Mouse (Mus musculus) adrenal gland, adult 8-10 months (tissue): ENCODE measurements around the gene Hfe. TPM values are rescaled to one million over a fixed set of nuclear protein-coding genes. Genes with fewer than 3 reads are reported as not detected.
"Not testable (repeated sequence)": the region's sequence is repeated elsewhere in the genome, so short reads cannot be mapped to it uniquely, and the experiment has no call there.

Experiments used
- DNase-seq: peaks from one replicate; pipeline ENCODE4 v3.0.0; 2022
- total RNA-seq, 4 experiments: library from RNA; stranded (reverse); gene quantifications; 2 replicates each; pipeline ENCODE4 v1.2.4; 2022

The Hfe gene
- total RNA-seq, 4 experiments from 2014 or later: 27.4 to 41.7 (median 33.5) TPM

DNA sequence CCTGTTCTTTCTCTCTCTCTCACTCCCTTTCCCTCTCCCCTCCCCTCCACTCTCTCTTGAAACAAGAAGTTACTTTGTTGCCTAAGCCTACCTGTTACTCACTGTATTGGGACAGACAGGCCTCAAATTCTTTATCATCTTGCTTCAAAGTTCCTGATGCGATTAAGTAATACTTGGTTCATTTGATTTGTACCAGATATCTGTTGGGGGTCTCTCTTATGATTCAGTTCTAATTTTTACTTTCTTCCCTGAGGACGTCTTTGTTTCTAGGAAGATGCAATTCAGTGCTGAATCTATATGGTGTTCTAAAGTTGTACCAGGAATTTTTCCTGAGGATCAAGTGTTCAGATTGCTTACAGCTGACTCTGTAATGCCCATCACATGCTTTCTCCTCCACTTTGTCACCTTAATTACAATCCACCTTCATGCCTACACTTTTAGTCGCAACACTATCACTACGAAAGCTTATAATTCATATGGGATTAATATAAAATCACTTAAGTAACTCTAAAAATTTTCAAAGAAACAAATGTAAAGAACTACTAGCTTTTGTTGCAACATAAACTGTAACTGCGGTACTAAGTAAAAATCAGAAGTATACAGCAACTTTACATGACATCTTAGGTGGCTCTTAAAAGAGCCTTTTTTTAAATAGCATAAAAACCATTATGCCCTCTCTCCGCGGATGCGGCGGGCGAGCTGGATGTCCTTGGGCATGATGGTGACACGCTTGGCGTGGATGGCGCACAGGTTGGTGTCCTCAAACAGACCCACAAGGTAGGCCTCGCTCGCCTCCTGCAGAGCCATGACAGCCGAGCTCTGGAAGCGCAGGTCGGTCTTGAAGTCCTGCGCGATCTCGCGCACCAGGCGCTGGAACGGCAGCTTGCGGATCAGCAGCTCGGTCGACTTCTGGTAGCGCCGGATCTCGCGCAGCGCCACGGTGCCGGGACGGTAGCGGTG, 34.0 kb upstream of the Hfe start:
- DNase-seq: no peak

- no peak for DNase-seq
Measured at GRCm38 (mm10) chr13:23743963-23744362, 33.3 kb upstream of the Hfe start.

DNA sequence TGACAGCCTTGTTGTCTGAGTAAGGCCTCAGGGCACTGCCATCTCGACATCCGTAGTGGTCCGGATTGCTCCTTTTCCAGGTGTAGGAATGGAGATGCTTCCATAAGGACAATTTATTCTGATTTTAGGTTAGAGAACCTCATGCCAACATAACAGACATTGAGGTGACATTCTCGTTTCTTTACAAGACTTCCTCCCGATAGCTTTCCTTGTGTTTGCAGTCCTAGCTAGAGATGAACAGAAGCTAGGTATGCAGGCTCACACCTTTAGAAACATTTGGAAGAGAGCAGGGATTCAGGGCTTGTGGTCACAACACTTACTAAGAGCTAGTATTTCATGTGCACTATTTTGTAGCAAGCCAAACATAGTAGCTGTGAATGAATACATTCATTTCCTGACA, 32.6 kb upstream of the Hfe start:
- DNase-seq: no peak

- DNase-seq: no peak
Measured at GRCm38 (mm10) chr13:23742007-23742406, 31.4 kb upstream of the Hfe start.

DNA sequence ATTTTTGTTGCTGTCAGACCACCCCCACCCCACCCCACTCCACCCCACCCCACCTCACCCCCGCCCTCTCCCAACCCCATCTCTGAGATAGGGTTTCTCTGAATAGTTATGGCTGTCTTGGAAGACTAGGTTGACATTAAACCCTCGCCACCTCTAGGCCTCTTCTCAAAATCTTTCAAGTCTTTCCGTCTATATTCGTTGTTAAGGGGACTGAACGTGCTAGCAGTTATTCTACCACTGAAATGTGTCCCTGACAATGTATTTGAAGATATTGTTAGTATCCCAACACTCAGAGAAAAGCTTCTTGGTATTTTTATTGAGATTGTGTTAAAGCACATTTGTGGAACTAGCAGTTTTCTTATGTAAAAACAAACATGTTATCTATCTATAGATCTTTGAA, 30.3 kb upstream of the Hfe start:
- DNase-seq: no peak

GRCm38 (mm10) chr13:23740256-23740840, 29.7 kb upstream of the Hfe start:
- no peak for DNase-seq

DNA sequence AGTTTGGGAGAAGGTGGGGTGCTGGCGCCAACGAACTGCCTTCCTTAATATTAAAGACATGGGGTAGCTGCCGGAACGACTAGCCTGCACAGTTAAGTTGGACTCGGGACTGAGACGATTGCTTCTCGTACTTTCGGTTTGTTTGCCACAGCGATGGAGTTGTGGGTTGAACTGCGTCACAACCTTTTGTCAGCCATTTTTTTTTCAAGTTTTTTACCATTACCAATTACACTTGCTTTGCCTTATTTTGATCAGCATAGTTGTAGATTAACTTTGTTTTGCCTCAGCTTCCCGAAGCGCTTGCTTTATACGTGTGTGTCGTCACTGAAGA, 29.2 kb upstream of the Hfe start:
- DNase-seq: no peak

DNA sequence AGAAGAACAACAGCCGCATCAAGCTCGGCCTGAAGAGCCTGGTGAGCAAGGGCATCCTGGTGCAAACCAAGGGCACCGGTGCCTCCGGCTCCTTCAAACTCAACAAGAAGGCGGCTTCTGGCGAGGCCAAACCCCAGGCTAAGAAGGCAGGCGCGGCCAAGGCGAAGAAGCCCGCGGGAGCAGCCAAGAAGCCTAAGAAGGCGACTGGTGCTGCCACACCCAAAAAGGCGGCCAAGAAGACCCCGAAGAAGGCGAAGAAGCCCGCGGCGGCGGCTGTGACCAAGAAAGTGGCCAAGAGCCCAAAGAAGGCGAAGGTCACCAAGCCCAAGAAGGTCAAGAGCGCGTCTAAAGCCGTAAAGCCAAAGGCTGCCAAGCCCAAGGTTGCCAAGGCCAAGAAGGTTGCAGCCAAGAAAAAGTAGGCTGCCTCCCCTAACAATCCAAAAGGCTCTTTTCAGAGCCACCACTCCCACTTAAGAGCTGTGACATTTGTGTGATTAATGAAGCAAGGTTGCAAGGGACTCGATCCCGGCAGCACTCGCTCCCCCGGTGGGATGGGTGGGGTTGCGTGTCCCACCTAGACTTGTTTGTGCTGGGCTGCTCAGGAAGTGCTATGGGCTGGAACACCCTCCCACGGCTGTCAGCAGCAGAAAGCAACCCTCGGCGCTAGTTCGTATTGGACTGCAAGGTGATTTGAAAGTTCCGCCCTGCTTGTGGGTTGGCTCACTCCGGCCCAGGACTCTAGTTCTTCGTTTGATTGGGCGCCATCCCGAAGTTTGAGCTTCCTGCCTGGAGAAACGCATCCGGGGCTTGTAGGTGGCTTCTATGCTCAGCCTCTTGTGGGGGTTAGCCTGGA, 28.6 kb upstream of the Hfe start:
- DNase-seq: peak; percentile 96

GRCm38 (mm10) chr13:23738677-23739068, 28.0 kb upstream of the Hfe start, which contains the start of gene Hist1h1c:
Gene Hist1h1c, plus strand, starts transcription at chr13:23738808.
- peak; percentile 89 for DNase-seq

DNA sequence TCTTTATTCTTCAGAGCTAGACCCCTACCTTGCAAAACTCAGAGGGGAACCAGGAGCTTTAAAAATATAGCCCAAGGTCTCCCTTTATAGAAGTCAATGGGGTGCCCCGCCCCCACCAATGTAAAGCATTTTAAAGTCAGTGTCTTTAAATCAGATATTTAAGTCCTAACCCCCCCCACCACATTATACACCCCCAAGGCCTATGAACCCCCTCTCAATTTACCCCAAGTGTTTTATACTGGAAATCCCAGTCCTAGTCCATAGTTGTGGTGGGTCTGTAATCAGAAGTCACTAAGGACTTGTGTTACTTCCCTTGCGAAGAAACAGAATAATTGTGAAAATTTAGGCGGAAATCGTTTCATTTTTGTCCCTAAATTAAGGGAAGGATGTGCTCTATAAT, 27.4 kb upstream of the Hfe start:
- no peak for DNase-seq

- no peak for DNase-seq
Measured at GRCm38 (mm10) chr13:23737091-23737490, 26.4 kb upstream of the Hfe start.

GRCm38 (mm10) chr13:23732156-23732804, 21.6 kb upstream of the Hfe start:
- no peak for DNase-seq

- no peak for DNase-seq
Measured at GRCm38 (mm10) chr13:23730479-23730878, 19.8 kb upstream of the Hfe start.

DNA sequence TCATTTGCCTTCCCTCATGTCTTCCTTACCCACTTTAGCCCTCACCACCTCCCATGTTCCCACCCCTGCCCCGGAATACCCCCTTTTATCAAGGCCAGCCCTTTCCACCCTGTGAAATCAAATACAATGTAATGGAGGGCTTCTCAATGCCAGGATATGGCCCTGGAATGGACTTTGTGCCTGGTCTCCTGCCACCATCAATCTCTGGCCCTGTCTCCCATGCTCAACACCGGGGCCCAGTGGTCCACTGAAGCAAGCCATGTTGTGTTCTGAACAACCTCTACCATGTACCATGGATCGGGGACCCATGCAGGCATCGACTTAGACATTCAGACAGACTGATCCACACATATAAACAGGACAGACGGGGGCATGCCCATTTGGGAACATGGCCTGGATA, 19.1 kb upstream of the Hfe start:
- no peak for DNase-seq

DNA sequence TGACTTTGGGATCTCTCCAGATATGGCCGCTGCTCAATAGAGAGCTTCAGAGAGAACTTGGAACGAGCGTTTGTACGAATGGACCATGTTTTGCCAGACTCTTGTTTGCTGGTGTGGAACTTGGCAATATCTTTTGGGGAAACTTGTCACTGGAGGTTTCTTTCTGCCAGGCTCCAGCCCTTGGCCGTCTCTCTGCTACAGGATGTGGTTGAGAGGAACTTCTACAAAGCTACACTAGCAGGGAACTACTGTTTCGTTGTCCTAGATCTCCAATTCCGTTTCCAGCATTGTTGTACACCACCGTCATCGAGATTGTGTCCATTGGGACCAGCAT, 18.5 kb upstream of the Hfe start:
- DNase-seq: no peak

DNA sequence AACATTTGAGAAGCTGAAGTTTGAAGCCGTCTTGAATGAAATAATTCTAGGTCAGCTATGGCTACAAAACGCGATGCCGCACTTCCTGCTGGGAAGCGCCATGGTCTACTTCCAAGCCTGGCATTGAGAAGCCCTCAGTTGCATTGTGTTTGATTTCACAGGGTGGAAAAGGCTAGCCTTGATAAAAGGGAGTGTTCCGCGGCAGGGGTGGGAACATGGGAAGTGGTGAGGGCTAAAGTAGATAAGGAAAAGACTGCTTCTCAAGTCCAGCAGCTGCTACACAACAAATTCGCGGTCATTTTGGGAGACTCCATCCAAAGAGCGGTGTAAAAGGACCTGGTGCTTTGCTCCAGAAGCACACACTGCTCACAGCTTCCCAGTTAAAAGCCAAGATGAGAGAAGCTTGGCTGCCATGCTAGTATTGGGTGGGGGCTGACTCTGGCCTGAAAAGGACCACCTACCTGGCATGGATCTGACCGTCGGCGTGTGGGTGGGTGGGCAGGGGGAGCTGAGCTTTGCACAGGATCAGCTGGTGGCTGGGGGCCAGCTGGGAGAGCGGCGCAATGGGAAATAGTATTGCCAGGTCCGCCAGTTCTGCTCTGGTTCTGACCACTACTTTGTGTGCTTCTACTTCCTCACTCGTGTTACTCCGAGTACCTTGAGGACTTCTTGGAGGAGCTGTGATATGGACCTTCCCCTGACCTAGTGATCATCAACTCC, 18.0 kb upstream of the Hfe start:
- DNase-seq: no peak

DNA sequence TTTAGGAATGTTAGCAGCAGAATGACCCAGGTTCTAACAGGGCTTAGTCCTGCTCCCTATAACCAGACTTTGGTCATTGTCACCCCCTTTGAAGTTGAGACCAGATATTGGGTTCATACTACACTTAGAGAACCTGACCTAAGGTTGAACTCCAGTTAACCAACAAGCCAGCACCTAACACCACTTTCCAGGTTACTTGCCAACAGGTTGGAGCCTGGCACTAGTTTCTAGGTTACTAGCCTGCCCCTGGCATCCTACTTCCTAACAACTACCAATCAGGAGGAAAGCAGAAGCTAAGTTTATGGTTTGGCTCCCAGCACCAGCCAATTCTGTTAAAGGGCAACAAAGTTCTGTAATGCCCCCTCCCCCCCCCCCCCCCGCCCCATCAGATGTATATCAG, 14.6 kb upstream of the Hfe start:
- no peak for DNase-seq

GRCm38 (mm10) chr13:23724239-23724638, 13.6 kb upstream of the Hfe start:
- DNase-seq: no peak

GRCm38 (mm10) chr13:23717593-23718245, 7.1 kb upstream of the Hfe start:
- DNase-seq: not testable (repeated sequence)

DNA sequence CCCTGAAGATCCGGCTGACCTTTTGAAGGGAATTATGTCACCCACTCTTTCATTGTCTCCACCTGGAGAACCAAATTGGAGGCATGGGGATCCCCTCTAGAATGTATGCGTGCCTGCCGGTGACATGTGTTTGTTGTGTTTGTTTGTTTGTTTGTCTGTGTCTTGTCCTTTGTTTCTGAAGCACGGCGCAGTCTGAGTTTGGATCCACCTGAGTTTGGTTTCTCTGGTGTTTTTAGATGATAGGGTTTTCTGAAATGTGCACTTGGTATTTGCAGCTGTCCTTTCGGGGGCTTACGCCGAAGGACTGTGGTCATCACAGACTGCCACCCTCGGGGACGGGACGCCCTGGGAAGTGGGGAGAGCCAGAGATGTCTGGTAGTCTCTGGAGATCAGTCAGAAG, 6.5 kb upstream of the Hfe start:
- DNase-seq: no peak

DNA sequence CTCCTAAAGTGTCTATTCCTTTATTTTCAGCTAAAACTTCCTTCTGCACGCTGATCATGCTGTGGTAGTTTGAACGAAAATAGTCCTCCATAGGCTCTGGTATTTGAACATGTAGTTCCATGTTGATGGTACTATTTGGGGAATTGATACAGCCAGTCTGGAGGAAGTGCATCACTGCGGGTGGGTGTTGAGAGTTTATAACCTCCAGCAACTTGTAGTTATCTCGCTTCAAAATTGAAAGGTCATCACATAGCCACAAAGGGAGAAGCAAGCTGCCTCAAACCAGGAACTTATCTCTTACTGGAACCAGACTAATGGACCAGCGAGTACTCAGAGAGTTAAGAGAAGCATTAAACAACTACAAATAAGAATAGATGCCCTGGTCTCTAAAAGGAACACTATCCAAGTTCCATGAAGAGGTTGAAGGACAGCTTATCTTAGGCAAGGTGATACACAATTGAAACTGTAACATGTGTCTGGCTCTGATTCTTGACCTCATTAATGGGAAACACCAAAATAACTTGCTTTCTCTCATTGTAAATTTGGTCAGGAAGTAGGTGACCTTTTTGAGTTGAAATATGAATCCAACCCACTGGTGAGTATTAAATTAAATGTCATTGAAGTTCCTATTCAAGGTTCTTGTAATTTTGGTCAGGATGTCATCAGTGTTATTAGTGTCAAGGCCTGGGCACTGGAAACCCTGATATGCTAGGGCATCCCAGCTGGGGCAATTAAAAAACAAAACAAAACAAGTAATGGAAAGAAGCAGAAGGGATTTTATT, 5.8 kb upstream of the Hfe start:
- no peak for DNase-seq
